Mouse (Mus musculus) MEL (cell line): ENCODE results near the gene Arhgap42. TPM values are rescaled to one million over a fixed set of nuclear protein-coding genes. Genes with fewer than 3 reads are reported as not detected.

Experiments
- DNase-seq: peaks from one replicate; pipeline ENCODE4 v3.0.0; 2011; ENCODE audit warnings: low read depth, low spot score
- H3K27ac ChIP-seq: 2 replicates; pipeline ENCODE4 v1.5.1; 2012; ENCODE audit warnings: low read depth, mild to moderate bottlenecking, control low read depth, low read length, moderate library complexity; ENCODE audit not compliant: control insufficient read depth
- H3K27me3 ChIP-seq, 2 experiments: fragments of 150-350 bp in 1 of 2; sonication (generic) in 1 of 2; 2 replicates each; pipeline ENCODE4 v1.6.1; 2012; ENCODE audit warnings: low read length in 2 of 2, mild to moderate bottlenecking in 2 of 2, improper control_type of control experiment in 1 of 2, moderate library complexity in 1 of 2; ENCODE audit not compliant: insufficient read depth in 2 of 2, control insufficient read depth in 1 of 2
- H3K36me3 ChIP-seq, 2 experiments: 2 replicates each; pipeline ENCODE4 v1.6.1; 2012 to 2014; ENCODE audit warnings: low read length in 2 of 2, improper control_type of control experiment in 1 of 2, inconsistent platforms in 1 of 2, mild to moderate bottlenecking in 1 of 2; ENCODE audit not compliant: insufficient read depth in 2 of 2, control insufficient read depth in 1 of 2
- H3K4me1 ChIP-seq, 2 experiments: fragments of 150-350 bp in 1 of 2; sonication (generic) in 1 of 2; 2 replicates each; pipeline ENCODE4 v1.6.1; 2012; ENCODE audit warnings: low read length in 2 of 2, improper control_type of control experiment in 1 of 2, mild to moderate bottlenecking in 1 of 2; ENCODE audit not compliant: insufficient read depth in 2 of 2, control insufficient read depth in 1 of 2
- H3K4me3 ChIP-seq, 2 experiments: fragments of 150-350 bp in 1 of 2; sonication (generic) in 1 of 2; 2 replicates each; pipeline ENCODE4 v1.5.1; 2012; ENCODE audit warnings: low read depth in 2 of 2, low read length in 2 of 2, mild to moderate bottlenecking in 2 of 2, moderate library complexity in 2 of 2, control low read depth in 1 of 2, improper control_type of control experiment in 1 of 2; ENCODE audit not compliant: control insufficient read depth in 1 of 2, insufficient read depth in 1 of 2
- H3K79me2 ChIP-seq: 2 replicates; pipeline ENCODE4 v1.6.1; 2012; ENCODE audit warnings: mild to moderate bottlenecking, low read length, moderate library complexity; ENCODE audit not compliant: control insufficient read depth, poor library complexity, insufficient read depth
- H3K9ac ChIP-seq: 2 replicates; pipeline ENCODE4 v1.6.1; 2012; ENCODE audit warnings: low read depth, mild to moderate bottlenecking, control low read depth, low read length, moderate library complexity; ENCODE audit not compliant: control insufficient read depth, poor library complexity, severe bottlenecking
- H3K9me3 ChIP-seq: fragments of 150-350 bp; sonication (generic); replicated peaks from 2 replicates; pipeline ENCODE4 v1.6.1; 2012; ENCODE audit warnings: mild to moderate bottlenecking, low read length, improper control_type of control experiment, moderate library complexity; ENCODE audit not compliant: insufficient read depth
- BHLHE40 ChIP-seq: IDR thresholded peaks from 2 replicates; pipeline ENCODE4 v1.6.1; 2012; ENCODE audit warnings: low read depth, mild to moderate bottlenecking, inconsistent platforms, low read length, improper control_type of control experiment, borderline replicate concordance
- CTCF ChIP-seq, 3 experiments: IDR thresholded peaks in 2 of 3; conservative IDR thresholded peaks in 1 of 3; 2 replicates each; pipeline ENCODE4 v1.5.1; 2011 to 2012; ENCODE audit warnings: low read length in 3 of 3, low read depth in 2 of 3, mild to moderate bottlenecking in 2 of 3, improper control_type of control experiment in 1 of 3, inconsistent platforms in 1 of 3, mixed read lengths in 1 of 3, moderate library complexity in 1 of 3; ENCODE audit not compliant: control insufficient read depth in 1 of 3, insufficient read depth in 1 of 3, poor library complexity in 1 of 3, severe bottlenecking in 1 of 3
- JUND ChIP-seq: IDR thresholded peaks from 2 replicates; pipeline ENCODE4 v1.6.1; 2011; ENCODE audit warnings: low read depth, mild to moderate bottlenecking, improper control_type of control experiment, low read length
- MXI1 ChIP-seq: IDR thresholded peaks from 2 replicates; pipeline ENCODE4 v1.6.1; 2011; ENCODE audit warnings: mild to moderate bottlenecking, low read depth, low read length, improper control_type of control experiment
- NELFE ChIP-seq: IDR thresholded peaks from 2 replicates; pipeline ENCODE4 v1.6.1; 2011; ENCODE audit warnings: low read depth, low read length, improper control_type of control experiment
- NRF1 ChIP-seq: IDR thresholded peaks from 2 replicates; pipeline ENCODE4 v1.6.1; 2014; ENCODE audit warnings: low read depth, mild to moderate bottlenecking, inconsistent platforms, low read length, improper control_type of control experiment, moderate library complexity; ENCODE audit not compliant: poor library complexity, insufficient read depth, severe bottlenecking
- RAD21 ChIP-seq: IDR thresholded peaks from 2 replicates; pipeline ENCODE4 v1.6.1; 2011; ENCODE audit warnings: mild to moderate bottlenecking, low read depth, low read length, improper control_type of control experiment
- SIN3A ChIP-seq: IDR thresholded peaks from 2 replicates; pipeline ENCODE4 v1.6.1; 2012; ENCODE audit warnings: low read length, improper control_type of control experiment, inconsistent platforms
- TBP ChIP-seq: IDR thresholded peaks from 2 replicates; pipeline ENCODE4 v1.8.0; 2011; ENCODE audit warnings: low read depth, low read length, improper control_type of control experiment
- USF1 ChIP-seq: IDR thresholded peaks from 2 replicates; pipeline ENCODE4 v1.6.1; 2014; ENCODE audit warnings: low read depth, mild to moderate bottlenecking, inconsistent platforms, low read length, improper control_type of control experiment, moderate library complexity
- ZMIZ1 ChIP-seq: IDR thresholded peaks from 2 replicates; pipeline ENCODE4 v1.6.1; 2012; ENCODE audit warnings: low read depth, mild to moderate bottlenecking, inconsistent platforms, low read length, improper control_type of control experiment, moderate library complexity
- polyA plus RNA-seq, 2 experiments: library from polyadenylated mRNA; stranded (reverse) in 1 of 2; unstranded in 1 of 2; fragments of >175 nt in 1 of 2; fragments of >200 nt in 1 of 2; gene quantifications; 2 replicates each; pipeline versions ENCODE4 v1.2.1 to v1.2.4; 2012; ENCODE audit warnings: low replicate concordance in 2 of 2, low read depth in 1 of 2; ENCODE audit not compliant: insufficient read length in 2 of 2, insufficient read depth in 1 of 2, missing spikeins in 1 of 2
- total RNA-seq: library from RNA; depleted of rRNA; stranded (reverse); fragments of 300-350 nt; gene quantifications from 2 replicates; pipeline ENCODE4 v1.2.3, GENCODE M21; 2012

The Arhgap42 gene
- total and polyA plus RNA-seq, 3 experiments: not detected

DNA sequence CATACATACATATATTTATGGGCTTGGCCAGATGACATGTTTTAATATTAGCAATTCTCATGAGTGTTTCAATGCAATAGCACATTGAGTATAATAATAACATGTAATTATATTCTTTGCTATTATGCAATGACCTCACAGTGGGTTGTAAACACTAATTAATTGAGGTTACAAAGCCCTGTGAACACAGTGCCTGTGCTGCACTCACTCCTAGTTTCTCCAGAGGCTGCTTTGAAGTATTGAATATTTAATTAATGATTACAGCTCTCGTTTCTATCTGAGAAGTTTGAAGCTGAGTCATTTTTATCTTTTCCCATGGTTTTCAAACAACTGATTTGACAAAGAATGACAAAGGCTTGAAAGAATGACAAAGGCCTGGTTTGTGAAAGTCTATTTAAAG lies 24.6 kb upstream of the Arhgap42 start:
- Histone ChIP-seq H3K9me3 (no peaks in the 10 kb centered on the region), H3K4me3 (no peak overlapping the region), H3K4me1 (no peaks in the 10 kb centered on the region), H3K36me3 (no peaks in the 10 kb centered on the region), H3K27ac (no peak overlapping the region), H3K79me2 (no peaks in the 10 kb centered on the region), H3K27me3 (no peaks in the 10 kb centered on the region), H3K9ac (no peak overlapping the region)
- DNase-seq: no peak
- TF ChIP-seq BHLHE40 (no peak), CTCF (IDR thresholded peaks at IDR 0.05 in 2 of 3, conservative IDR thresholded peaks at IDR 0.05 in 1 of 3; ENCODE audit: control insufficient read depth in 1 of 3, insufficient read depth in 1 of 3, low read depth in 2 of 3, low read length in 3 of 3, poor library complexity in 1 of 3, severe bottlenecking in 1 of 3) (no peak), ZMIZ1 (no peak), NELFE (no peak), RAD21 (no peak), USF1 (no peak)

DNA sequence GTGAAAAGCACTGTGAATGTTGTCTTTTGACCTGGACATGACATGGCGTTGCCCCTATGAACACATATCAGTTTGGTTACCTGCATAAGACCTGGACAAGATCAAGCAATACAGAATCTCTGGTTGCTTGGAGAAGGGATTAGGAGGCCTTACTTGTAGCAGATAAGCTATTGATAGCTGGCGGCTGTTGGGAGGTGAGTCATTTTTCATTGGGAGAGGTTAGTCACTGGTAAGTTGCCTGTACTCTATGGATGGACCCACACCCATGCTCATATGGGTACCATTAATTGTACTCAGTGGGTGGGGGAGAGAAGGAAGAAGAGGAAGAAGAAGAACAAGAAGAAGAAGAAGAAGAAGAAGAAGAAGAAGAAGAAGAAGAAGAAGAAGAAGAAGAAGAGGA lies 23.6 kb upstream of the Arhgap42 start:
- Histone ChIP-seq H3K79me2 (no peaks in the 10 kb centered on the region), H3K9ac (no peak overlapping the region), H3K27ac (no peak overlapping the region), H3K27me3 (no peaks in the 10 kb centered on the region), H3K4me1 (no peaks in the 10 kb centered on the region), H3K36me3 (no peaks in the 10 kb centered on the region), H3K9me3 (no peaks in the 10 kb centered on the region), H3K4me3 (no peak overlapping the region)
- no peak for TF ChIP-seq SIN3A
- no peak for TF ChIP-seq TBP
- DNase-seq: no peak

DNA sequence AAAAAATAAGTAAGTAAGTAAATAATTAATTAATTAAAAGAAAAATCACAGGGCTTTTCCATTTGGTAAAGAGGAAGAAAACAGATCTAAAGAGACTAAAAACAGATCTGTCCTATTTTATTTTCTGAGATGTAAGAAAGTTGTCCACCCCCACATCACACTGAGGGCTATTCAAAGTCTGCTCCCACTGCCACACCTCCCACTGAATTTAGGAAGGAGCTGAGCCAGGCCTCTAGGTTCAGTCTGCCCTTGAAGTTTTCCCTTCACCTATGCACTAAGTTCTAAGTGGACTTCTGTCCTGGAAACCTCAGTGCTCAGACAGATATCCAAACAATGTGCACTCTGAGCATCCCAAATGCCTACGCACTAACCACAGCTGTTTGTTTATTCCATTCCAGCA lies 15.9 kb upstream of the Arhgap42 start:
- Histone ChIP-seq H3K4me1 (no peaks in the 10 kb centered on the region), H3K36me3 (no peaks in the 10 kb centered on the region)
- no peak for TF ChIP-seq MXI1
- TF ChIP-seq JUND: no peak
- no peak for TF ChIP-seq NRF1

More for the DNA sequence above, 15.9 kb upstream of the Arhgap42 start:
- Histone ChIP-seq H3K79me2 (no peaks in the 10 kb centered on the region), H3K27ac (no peak overlapping the region), H3K27me3 (no peaks in the 10 kb centered on the region), H3K9me3 (no peaks in the 10 kb centered on the region), H3K9ac (no peak overlapping the region), H3K4me3 (no peak overlapping the region)
- DNase-seq: no peak
